Mouse (Mus musculus) neural tube, embryonic 10.5 days (tissue): ENCODE measurements around the gene Mtif2.

Experiments used
- DNase-seq: peaks from one replicate; pipeline ENCODE4 v3.0.0-alpha.2; 2017; ENCODE audit warnings: low spot score; ENCODE audit errors: extremely low spot score

Gene Mtif2

GRCm38 (mm10) chr11:29549425-29549778 is 23.2 kb downstream of the Mtif2 start:
- no peak for DNase-seq

DNA sequence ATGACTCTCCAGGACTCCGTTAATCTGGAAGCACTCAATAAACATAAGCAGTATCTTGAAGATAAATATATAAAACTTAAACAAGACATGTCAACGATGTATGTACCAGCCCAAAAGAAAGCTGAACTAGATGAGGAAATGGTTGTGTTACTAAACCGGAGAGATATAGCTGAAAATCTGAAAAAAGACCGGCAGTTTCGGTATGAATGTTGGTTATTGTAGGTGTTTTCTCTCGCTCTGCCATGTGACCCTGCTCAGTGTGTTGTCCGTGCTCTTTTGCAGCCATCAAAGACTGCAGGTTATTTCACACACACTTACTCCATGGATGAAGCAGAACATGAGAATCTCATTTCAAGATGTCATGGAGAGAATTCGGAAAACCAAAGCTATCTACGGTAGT is 34.2 kb downstream of the Mtif2 start:
- no peak for DNase-seq

DNA sequence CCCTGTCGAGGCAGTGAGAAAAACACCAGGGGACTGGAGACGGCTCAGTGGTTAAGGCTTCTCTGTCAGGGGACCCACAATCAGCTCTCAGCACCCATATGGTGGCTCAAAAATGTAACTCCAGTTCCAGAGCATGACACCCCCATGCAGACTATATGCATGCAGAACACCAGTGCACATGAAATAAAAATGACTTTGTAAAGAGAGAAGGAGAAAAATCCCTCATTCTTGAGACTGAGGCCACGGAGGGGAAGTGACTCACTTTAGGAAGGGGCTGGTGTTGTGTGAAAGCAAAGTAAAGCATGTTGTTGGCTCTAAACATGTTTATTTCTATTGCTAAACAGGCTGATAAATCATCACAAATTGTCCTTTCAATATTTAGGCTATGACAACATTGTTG is 34.8 kb downstream of the Mtif2 start:
- DNase-seq: no peak

DNA sequence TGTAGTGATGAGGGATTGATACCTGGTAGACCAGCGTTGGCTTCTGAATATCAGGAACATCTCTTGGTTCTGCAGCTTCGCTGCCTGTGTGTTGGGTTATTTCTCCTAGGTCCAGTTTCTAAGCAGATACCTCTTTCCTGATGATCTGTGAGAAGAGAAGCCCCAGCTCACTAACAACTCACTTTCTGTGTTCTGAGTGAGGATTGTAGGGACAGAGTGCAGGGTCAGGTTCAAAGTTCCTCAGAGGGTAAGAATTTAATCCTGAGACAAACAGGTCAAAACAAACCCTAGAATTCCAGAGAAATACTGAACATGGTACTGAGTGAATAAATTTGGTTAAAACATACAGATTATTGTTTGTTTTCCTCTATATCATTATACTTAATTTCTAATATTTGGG is 37.2 kb downstream of the Mtif2 start:
- DNase-seq: no peak

- no peak for DNase-seq
Measured at GRCm38 (mm10) chr11:29571536-29571935, 45.3 kb downstream of the Mtif2 start.

- DNase-seq: no peak
Measured at GRCm38 (mm10) chr11:29572656-29573055, 46.4 kb downstream of the Mtif2 start.

- no peak for DNase-seq
Measured at GRCm38 (mm10) chr11:29579610-29580009, 53.4 kb downstream of the Mtif2 start.
